Mouse (Mus musculus) yolk sac, embryonic 10.5 days (tissue): ENCODE data around the gene Tut7.
"Not testable (repeated sequence)": the region's sequence is repeated elsewhere in the genome, so short reads cannot be mapped to it uniquely, and the experiment has no call there.

ENCODE experiments used
- DNase-seq: peaks from one replicate; pipeline ENCODE4 v3.0.0-alpha.2; 2017; ENCODE audit warnings: low spot score

Gene Tut7

GRCm38 (mm10) chr13:59822507-59823462, at the start of gene Tut7:
Gene Tut7 (minus strand): TSS chr13:59823147.
- peak; percentile 93 for DNase-seq

GRCm38 (mm10) chr13:59872446-59872845, 49.5 kb upstream of the Tut7 start:
- DNase-seq: peak; percentile 20

- DNase-seq: no peak
Observed at GRCm38 (mm10) chr13:59870004-59870403, 47.1 kb upstream of the Tut7 start.

GRCm38 (mm10) chr13:59868011-59868649, 45.2 kb upstream of the Tut7 start:
- DNase-seq: no peak

- DNase-seq: no peak
Observed at GRCm38 (mm10) chr13:59867103-59867502, 44.2 kb upstream of the Tut7 start.

- no peak for DNase-seq
Observed at GRCm38 (mm10) chr13:59859515-59859914, 36.6 kb upstream of the Tut7 start.

GRCm38 (mm10) chr13:59856286-59857070, 33.5 kb upstream of the Tut7 start:
- DNase-seq: peak; percentile 56

- DNase-seq: no peak
Observed at GRCm38 (mm10) chr13:59853471-59853870, 30.5 kb upstream of the Tut7 start.

GRCm38 (mm10) chr13:59850373-59850772, 27.4 kb upstream of the Tut7 start:
- DNase-seq: no peak

- no peak for DNase-seq
Observed at GRCm38 (mm10) chr13:59844661-59845060, 21.7 kb upstream of the Tut7 start.

GRCm38 (mm10) chr13:59843976-59844375, 21.0 kb upstream of the Tut7 start:
- no peak for DNase-seq

- peak; percentile 70 for DNase-seq
Observed at GRCm38 (mm10) chr13:59842226-59843210, 19.6 kb upstream of the Tut7 start.

- DNase-seq: not testable (repeated sequence)
Observed at GRCm38 (mm10) chr13:59841761-59842160, 18.8 kb upstream of the Tut7 start.

- DNase-seq: peak; percentile 83
Observed at GRCm38 (mm10) chr13:59840429-59841169, 17.7 kb upstream of the Tut7 start.

GRCm38 (mm10) chr13:59839356-59839755, 16.4 kb upstream of the Tut7 start:
- no peak for DNase-seq

- DNase-seq: no peak
Observed at GRCm38 (mm10) chr13:59838464-59838863, 15.5 kb upstream of the Tut7 start.

GRCm38 (mm10) chr13:59836811-59837210, 13.9 kb upstream of the Tut7 start:
- DNase-seq: no peak

- DNase-seq: peak; percentile 86
Observed at GRCm38 (mm10) chr13:59836101-59836798, 13.3 kb upstream of the Tut7 start.

- DNase-seq: peak; percentile 42
Observed at GRCm38 (mm10) chr13:59834786-59835452, 12.0 kb upstream of the Tut7 start.
